Mouse (Mus musculus): ENCODE results near the gene Slc35a1. TPM values are rescaled to one million over a fixed set of nuclear protein-coding genes. Genes with fewer than 3 reads are reported as not detected.

Slc35a1 gene
- polyA plus RNA-seq, 1 experiment from 2014 or later = 46.1 TPM

DNA sequence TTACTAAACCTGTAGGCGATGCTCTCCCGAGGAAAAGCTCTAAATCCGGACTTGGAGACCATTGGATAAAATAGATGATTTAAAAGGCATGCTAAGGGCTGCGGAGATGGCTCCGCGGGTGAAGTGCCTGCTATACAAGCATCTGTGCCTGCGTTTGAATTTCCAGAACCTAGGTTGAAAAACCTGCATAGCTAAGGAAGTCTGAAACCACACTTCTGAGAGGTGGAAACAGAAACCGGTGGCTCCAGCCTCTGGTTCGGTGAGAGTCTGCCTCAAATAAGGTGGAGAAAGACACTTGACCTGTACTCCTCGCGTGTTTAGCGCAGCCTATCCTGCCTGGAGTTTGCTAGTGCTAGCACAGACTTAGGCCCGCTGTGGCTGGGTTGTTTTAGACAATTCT, 71.9 kb downstream of the Slc35a1 start:
- peak overlapping the region; percentile 96 for H3K4me3 ChIP-seq
- H3K9ac ChIP-seq = peak overlapping the region; percentile 97
- no peaks in the 10 kb centered on the region for H3K36me3 ChIP-seq
- H3K27ac ChIP-seq (ENCODE audit: poor library complexity, severe bottlenecking) = peak overlapping the region; percentile 92; the same call in 1 of the 2 replicates
- peaks cover 21% of the 10 kb centered on the region for H3K4me1 ChIP-seq (replicated peaks)
- 2% methylated on average over 13 of the region's 13 CpGs for WGBS
- H3K27me3 ChIP-seq (replicated peaks) = no peaks in the 10 kb centered on the region
- no peak for ATAC-seq (ENCODE audit: insufficient number of reproducible peaks, low FRiP score)
- H3K4me2 ChIP-seq = peak overlapping the region; percentile 91
- H3K9me3 ChIP-seq (replicated peaks) = no peaks in the 10 kb centered on the region

DNA sequence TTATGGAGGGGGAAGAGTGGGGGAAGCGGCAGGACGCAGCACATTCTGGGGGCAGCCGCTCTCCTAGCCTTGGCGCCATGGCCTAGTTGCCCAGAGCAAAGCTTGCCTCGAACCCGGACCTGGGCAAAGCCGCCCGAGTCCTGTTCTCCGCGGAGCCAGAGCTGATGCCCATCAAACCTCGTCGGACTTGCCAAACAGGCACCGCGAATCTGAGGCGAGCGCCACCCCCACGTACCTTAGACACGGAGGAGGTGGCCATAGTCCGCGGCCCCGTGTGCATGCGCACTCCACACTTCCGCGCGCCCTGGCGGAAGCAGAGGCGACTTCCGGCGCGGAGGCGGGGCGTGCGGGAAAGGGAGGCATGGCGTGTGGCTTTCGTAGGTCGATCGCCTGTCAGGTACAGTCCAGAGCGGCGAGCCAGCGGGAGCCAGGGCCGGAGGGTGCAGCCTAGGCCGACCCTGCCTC, 72.6 kb downstream of the Slc35a1 start, which contains the start of the genes Orc3 and Rars2:
Gene Orc3, minus strand, starts transcription at position 315 of the 465 bp plus-strand sequence.
Gene Rars2, plus strand, starts transcription at position 328 of the 465 bp plus-strand sequence.
- H3K9me3 ChIP-seq (replicated peaks) = no peaks in the 10 kb centered on the region
- peak within 1 kb of the TSS; percentile 96 for H3K4me3 ChIP-seq
- peak within 1 kb of the TSS; percentile 92 for H3K27ac ChIP-seq (ENCODE audit: poor library complexity, severe bottlenecking)
- WGBS = under 1% methylated on average over 42 of the region's 42 CpGs
- peak within 1 kb of the TSS; percentile 91 for H3K4me2 ChIP-seq
- H3K36me3 ChIP-seq = peaks cover 2% of the 10 kb centered on the region; the same call in 1 of the 2 replicates
- H3K4me1 ChIP-seq (replicated peaks) = peaks cover 21% of the 10 kb centered on the region
- H3K9ac ChIP-seq = peak within 1 kb of the TSS; percentile 97
- peak; percentile 98 for ATAC-seq (ENCODE audit: insufficient number of reproducible peaks, low FRiP score)
- H3K27me3 ChIP-seq (replicated peaks) = no peaks in the 10 kb centered on the region

DNA sequence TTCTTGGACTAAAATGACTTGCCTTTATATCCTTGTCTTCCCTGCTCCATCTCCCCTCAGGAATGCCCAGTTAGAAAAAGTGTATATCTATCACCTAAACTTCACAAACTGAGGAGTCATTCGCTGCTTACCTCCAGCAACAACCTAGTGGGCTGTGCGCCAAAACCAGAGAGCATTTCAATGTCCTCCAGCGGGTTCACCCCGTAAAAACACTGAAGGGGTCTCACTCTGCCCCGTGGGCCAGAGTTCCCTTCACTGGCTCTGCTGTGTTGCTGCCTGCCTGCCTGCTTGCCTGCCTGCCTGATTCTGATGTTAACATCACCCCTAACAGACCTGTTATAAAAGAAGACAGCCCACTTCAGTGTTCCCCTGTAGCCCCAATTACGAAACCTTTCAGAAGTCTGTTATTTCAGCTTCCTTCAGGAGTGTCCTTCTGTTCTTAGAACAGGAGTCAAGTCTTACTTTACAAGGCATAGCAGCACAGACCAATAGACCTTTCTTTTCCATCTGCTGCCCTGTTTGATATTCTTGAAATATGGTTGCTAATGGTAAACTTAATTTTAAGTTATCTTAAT, 73.6 kb downstream of the Slc35a1 start:
- WGBS = 76% methylated on average over 6 of the region's 6 CpGs
- Histone ChIP-seq H3K27ac (ENCODE audit: poor library complexity, severe bottlenecking) (no peak overlapping the region), H3K4me2 (peak overlapping the region; percentile 91)

More for the DNA sequence above, 73.6 kb downstream of the Slc35a1 start:
- peak overlapping the region; percentile 97 for H3K9ac ChIP-seq
- peak overlapping the region; percentile 96 for H3K4me3 ChIP-seq
- H3K9me3 ChIP-seq (replicated peaks) = no peaks in the 10 kb centered on the region
- ATAC-seq (ENCODE audit: insufficient number of reproducible peaks, low FRiP score) = no peak
- H3K36me3 ChIP-seq = peaks cover 7% of the 10 kb centered on the region
- no peaks in the 10 kb centered on the region for H3K27me3 ChIP-seq (replicated peaks)
- H3K4me1 ChIP-seq (replicated peaks) = peaks cover 21% of the 10 kb centered on the region

Other genes with a start within 250 kb of the Slc35a1 start
- gene Akirin2, start 136.5 kb downstream of the Slc35a1 start, polyA plus RNA-seq (2016; fragmentation: Nextera tagmentation; extraction: Ambion mirVana) = 61.3 and 63.2 TPM in 2 replicates
- 76.2 and 82.2 TPM in 2 replicates for gene Orc3, start 72.5 kb downstream of the Slc35a1 start, polyA plus RNA-seq (2016; fragmentation: Nextera tagmentation; extraction: Ambion mirVana)
- gene Rars2, start 72.5 kb downstream of the Slc35a1 start, polyA plus RNA-seq (2016; fragmentation: Nextera tagmentation; extraction: Ambion mirVana) = 53.7 and 62.1 TPM in 2 replicates
- 0.15 TPM in 1 of 2 replicates, not detected in the other for gene Cfap206, start 42.8 kb upstream of the Slc35a1 start, polyA plus RNA-seq (2016; fragmentation: Nextera tagmentation; extraction: Ambion mirVana)
- gene Gm136, start 68.8 kb upstream of the Slc35a1 start, polyA plus RNA-seq (2016; fragmentation: Nextera tagmentation; extraction: Ambion mirVana) = not detected in 2 replicates
- 53.7 TPM in 2 replicates for gene Smim8, start 91.0 kb upstream of the Slc35a1 start, polyA plus RNA-seq (2016; fragmentation: Nextera tagmentation; extraction: Ambion mirVana)
- gene Zfp292, start 195.5 kb upstream of the Slc35a1 start, polyA plus RNA-seq (2016; fragmentation: Nextera tagmentation; extraction: Ambion mirVana) = 18.6 and 19.8 TPM in 2 replicates
- gene Cga, start 206.3 kb upstream of the Slc35a1 start, polyA plus RNA-seq (2016; fragmentation: Nextera tagmentation; extraction: Ambion mirVana) = not detected in 2 replicates

Data from heart, embryonic 12.5 days (tissue).